Mouse (Mus musculus): ENCODE data around the gene Msrb3. TPM values are rescaled to one million over a fixed set of nuclear protein-coding genes. Genes with fewer than 3 reads are reported as not detected.
A peak's percentile ranks its signal among the peaks of the same experiment; 100 is the strongest.

The Msrb3 gene
- polyA plus RNA-seq (2012; rRNA removed): 5.2 and 6.1 TPM in 2 replicates

DNA sequence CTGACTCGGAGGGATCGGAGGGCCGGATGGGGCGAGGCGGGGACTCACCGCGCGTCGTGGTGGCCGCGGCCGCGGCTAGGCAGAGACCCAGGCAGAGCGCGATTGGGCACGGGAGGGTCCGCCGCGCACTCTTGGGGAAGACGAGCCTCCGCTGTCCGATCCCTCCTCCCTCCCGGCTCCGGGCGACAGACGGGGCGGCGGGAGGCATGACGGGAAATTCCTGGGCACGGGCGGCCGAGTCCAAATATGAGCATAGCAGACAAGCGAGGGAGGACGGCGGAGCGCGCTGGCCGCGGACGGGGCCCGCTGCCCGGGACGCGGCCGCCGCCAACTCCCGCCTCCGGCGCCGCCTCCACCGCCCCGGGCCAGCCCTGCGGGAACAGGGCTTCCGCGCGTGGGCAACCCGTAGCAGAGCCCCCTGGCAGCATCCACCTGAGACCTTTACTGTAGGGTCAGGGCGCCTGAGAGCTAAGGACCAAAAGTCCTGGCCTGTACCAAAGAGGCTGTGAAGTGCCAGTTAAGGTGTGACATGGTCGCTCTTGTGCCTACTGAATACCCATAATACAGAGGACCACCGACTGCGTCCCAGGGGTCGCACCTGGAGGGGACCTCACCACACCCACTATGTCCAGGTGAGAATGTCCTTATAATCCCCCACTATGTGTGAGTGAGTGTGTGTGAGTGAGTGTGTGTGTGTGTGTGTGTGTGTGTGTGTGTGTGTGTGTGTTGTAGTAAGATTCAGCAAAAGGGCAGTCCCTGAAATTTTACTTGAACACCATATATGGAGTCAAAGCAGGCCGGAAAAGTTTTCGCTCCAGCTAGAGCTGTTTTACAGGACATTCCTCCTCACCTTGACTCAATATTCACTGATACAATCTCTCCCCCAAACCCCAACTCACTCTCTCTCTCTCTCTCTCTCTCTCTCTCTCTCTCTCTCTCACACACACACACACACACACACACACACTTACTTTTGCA lies at the start of gene Msrb3:
Gene Msrb3 (minus strand): TSS at position 317 of the 978 bp plus-strand sequence.
- no peak for TF ChIP-seq CTCF (IDR thresholded peaks at IDR 0.05; ENCODE audit: borderline replicate concordance, insufficient read depth, low read depth, low read length)
- TF ChIP-seq POLR2A (IDR thresholded peaks at IDR 0.05; ENCODE audit: borderline replicate concordance, insufficient read depth, low read length): no peak
- DNase-seq: peak; percentile 82 to 84
- H3K4me1 ChIP-seq (ENCODE audit: control insufficient read depth, insufficient read depth, low read length): peaks cover 3% of the 10 kb centered on the region
- peak within 1 kb of the TSS; percentile 63 for H3K4me3 ChIP-seq (replicated peaks; ENCODE audit: insufficient read depth, low read depth, low read length)
- no peak within 1 kb of the TSS for H3K27ac ChIP-seq (ENCODE audit: insufficient read depth, low read length)
- 3% methylated on average over 62 of the region's 64 CpGs for WGBS
- H3K27me3 ChIP-seq (ENCODE audit: control insufficient read depth, insufficient read depth, low read length): no peaks in the 10 kb centered on the region

DNA sequence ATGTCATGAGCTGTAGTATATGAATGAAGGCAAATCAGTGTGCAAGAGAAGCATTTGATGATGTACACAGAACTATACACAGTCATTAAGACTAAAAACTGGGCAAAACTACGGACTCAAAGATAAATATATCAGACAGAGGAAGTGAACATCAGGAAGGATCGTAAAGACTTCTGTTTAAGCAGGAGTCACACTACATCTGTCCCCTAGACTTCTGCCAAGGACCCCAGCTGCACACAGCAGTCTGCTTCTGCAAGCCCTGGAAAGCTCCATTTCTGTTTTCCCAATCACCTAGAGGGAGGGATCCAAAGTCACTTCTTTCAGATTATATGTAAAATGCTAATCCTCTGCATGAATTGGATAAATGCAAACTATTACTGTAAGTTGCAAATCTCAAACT lies 49.6 kb upstream of the Msrb3 start:
- 86% methylated on average over 2 of the region's 2 CpGs for WGBS
- no peak for DNase-seq
- no peaks in the 10 kb centered on the region for H3K27me3 ChIP-seq (ENCODE audit: control insufficient read depth, insufficient read depth, low read length)
- peaks cover 8% of the 10 kb centered on the region for H3K4me1 ChIP-seq (ENCODE audit: control insufficient read depth, insufficient read depth, low read length)
- no peak overlapping the region for H3K27ac ChIP-seq (ENCODE audit: insufficient read depth, low read length)
- TF ChIP-seq CTCF (IDR thresholded peaks at IDR 0.05; ENCODE audit: borderline replicate concordance, insufficient read depth, low read depth, low read length) (no peak), POLR2A (IDR thresholded peaks at IDR 0.05; ENCODE audit: borderline replicate concordance, insufficient read depth, low read length) (no peak)
- H3K4me3 ChIP-seq (replicated peaks; ENCODE audit: insufficient read depth, low read depth, low read length): no peak overlapping the region

DNA sequence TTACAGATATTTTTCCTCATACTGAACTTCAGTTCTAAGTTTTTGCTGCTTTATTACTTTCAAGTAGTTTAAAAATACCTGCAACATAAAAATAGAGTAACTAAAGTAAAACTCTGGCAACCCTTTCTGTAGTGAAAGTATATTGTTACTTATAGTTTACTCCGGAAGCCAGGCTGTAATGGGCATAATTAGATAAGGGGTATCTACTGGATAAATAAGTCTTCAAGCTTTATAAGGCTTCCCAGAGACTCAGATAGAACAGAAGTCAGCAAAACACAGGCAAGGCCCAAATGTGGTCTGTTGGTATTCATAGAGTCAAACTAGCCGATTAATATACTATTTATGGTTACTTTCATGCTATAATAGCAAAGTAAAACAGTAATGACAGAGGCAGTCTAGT lies 48.9 kb upstream of the Msrb3 start:
- Histone ChIP-seq H3K4me3 (replicated peaks; ENCODE audit: insufficient read depth, low read depth, low read length) (no peak overlapping the region), H3K27me3 (ENCODE audit: control insufficient read depth, insufficient read depth, low read length) (no peaks in the 10 kb centered on the region), H3K4me1 (ENCODE audit: control insufficient read depth, insufficient read depth, low read length) (peaks cover 8% of the 10 kb centered on the region), H3K27ac (ENCODE audit: insufficient read depth, low read length) (no peak overlapping the region)
- no peak for TF ChIP-seq POLR2A (IDR thresholded peaks at IDR 0.05; ENCODE audit: borderline replicate concordance, insufficient read depth, low read length)
- TF ChIP-seq CTCF (IDR thresholded peaks at IDR 0.05; ENCODE audit: borderline replicate concordance, insufficient read depth, low read depth, low read length): no peak
- no peak for DNase-seq
- 91% methylated on average over 2 of the region's 2 CpGs for WGBS

DNA sequence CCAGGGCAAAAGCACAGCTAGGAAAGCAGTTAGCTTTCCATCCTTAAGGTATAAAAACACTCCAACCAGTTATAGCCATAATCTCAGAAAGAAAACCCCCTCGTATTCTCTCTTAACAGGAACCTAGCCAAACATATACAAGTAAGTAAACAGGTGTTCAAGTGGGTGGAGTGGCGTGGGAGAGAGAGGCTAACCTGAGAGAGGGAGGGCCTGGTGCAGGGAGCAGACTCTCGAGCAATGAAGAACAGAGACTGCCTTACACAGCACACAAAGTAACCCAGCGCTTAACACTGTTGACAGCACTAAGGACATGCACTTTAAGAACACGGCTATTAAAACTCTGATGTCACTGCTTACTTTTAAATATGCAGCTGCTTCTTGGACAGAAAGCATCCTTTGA lies 47.9 kb upstream of the Msrb3 start:
- no peak for TF ChIP-seq CTCF (IDR thresholded peaks at IDR 0.05; ENCODE audit: borderline replicate concordance, insufficient read depth, low read depth, low read length)
- TF ChIP-seq POLR2A (IDR thresholded peaks at IDR 0.05; ENCODE audit: borderline replicate concordance, insufficient read depth, low read length): no peak
- Histone ChIP-seq H3K4me1 (ENCODE audit: control insufficient read depth, insufficient read depth, low read length) (peaks cover 8% of the 10 kb centered on the region), H3K27me3 (ENCODE audit: control insufficient read depth, insufficient read depth, low read length) (no peaks in the 10 kb centered on the region), H3K27ac (ENCODE audit: insufficient read depth, low read length) (no peak overlapping the region), H3K4me3 (replicated peaks; ENCODE audit: insufficient read depth, low read depth, low read length) (no peak overlapping the region)
- WGBS: 77% methylated on average over 5 of the region's 5 CpGs
- DNase-seq: no peak

DNA sequence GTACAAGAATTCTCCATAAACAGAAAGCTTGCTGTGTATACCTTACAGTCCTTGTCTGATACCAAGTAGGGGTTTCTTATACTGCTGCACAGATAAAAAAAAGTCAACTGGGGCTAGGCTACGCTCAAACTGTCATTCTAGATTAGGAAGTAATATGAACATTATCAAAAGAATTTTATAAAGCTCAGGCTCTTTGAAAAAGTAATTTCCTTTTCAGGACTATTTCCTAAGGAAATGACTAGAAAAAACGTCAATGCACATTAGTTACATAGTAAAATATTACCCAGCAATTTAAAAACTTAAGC lies 40.0 kb upstream of the Msrb3 start:
- 94% methylated on average over 2 of the region's 2 CpGs for WGBS
- Histone ChIP-seq H3K4me3 (replicated peaks; ENCODE audit: insufficient read depth, low read depth, low read length) (no peak overlapping the region), H3K4me1 (ENCODE audit: control insufficient read depth, insufficient read depth, low read length) (no peaks in the 10 kb centered on the region; the same call in 1 of the 2 replicates), H3K27ac (ENCODE audit: insufficient read depth, low read length) (no peak overlapping the region), H3K27me3 (ENCODE audit: control insufficient read depth, insufficient read depth, low read length) (no peaks in the 10 kb centered on the region)
- no peak for TF ChIP-seq POLR2A (IDR thresholded peaks at IDR 0.05; ENCODE audit: borderline replicate concordance, insufficient read depth, low read length)
- TF ChIP-seq CTCF (IDR thresholded peaks at IDR 0.05; ENCODE audit: borderline replicate concordance, insufficient read depth, low read depth, low read length): no peak
- no peak for DNase-seq

DNA sequence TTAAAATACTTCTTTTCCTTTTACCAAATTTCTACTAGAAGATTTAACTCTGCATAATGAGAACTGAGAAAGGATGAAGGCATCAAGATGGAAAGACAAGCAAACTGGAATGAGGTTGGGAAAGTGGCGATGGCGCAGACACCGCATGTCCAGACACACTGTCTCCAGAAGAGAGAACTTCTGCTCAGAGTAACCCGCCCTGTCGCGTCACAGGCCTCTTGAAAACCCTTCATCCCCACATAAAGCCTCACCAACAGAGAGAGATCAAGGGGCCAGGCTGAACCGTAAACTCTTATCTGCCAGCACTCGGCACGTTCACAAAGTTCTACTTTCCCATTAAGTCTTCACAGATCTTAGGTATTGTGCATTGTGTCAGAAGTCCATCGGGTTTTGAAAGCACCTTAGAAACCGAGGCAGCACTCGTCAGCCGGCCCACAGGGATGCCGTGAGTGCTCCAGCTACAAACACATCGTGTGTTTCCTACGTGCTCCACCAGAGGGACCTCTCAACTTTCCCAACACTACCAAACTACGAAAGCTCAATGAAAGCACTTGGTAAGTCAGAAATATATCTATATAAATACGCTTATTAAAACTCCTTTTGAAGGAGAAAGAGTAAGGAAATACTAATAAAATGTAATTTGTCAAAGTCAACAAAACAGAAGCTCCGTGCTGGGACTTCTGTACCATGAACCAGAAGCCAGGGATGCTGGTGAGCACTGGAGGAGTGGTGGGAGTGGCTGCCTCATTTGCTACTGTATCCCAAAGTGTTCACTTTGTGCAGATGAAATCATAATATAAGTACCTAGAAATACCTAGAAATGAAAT lies 39.4 kb upstream of the Msrb3 start:
- Histone ChIP-seq H3K4me3 (replicated peaks; ENCODE audit: insufficient read depth, low read depth, low read length) (no peak overlapping the region), H3K27ac (ENCODE audit: insufficient read depth, low read length) (no peak overlapping the region), H3K27me3 (ENCODE audit: control insufficient read depth, insufficient read depth, low read length) (no peaks in the 10 kb centered on the region), H3K4me1 (ENCODE audit: control insufficient read depth, insufficient read depth, low read length) (no peaks in the 10 kb centered on the region; the same call in 1 of the 2 replicates)
- TF ChIP-seq POLR2A (IDR thresholded peaks at IDR 0.05; ENCODE audit: borderline replicate concordance, insufficient read depth, low read length) (no peak), CTCF (IDR thresholded peaks at IDR 0.05; ENCODE audit: borderline replicate concordance, insufficient read depth, low read depth, low read length) (peak; percentile 69)
- 50% methylated on average over 19 of the region's 19 CpGs for WGBS
- peak; percentile 43 to 63 for DNase-seq

DNA sequence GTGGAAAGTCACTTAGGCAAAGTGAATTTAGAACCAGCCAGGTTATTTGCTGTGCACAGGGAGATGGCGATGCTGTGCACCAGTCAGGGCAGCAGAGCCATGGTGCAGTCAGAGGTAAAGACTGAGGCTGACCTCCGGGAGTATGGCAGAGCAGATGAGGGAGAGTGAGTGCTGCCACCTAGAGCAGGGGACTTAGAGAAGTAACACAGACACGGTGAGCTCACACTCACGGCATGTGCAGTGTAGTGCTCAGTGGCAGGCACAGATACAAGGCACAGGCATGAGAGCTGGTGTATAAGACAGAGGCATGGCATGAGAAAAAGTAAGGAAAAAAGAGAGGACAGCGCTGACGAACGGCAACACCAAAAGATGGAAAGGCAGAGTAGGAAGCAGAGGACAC lies 30.6 kb upstream of the Msrb3 start:
- Histone ChIP-seq H3K4me3 (replicated peaks; ENCODE audit: insufficient read depth, low read depth, low read length) (no peak overlapping the region), H3K4me1 (ENCODE audit: control insufficient read depth, insufficient read depth, low read length) (no peaks in the 10 kb centered on the region), H3K27me3 (ENCODE audit: control insufficient read depth, insufficient read depth, low read length) (no peaks in the 10 kb centered on the region), H3K27ac (ENCODE audit: insufficient read depth, low read length) (no peak overlapping the region)
- 72% methylated on average over 7 of the region's 7 CpGs for WGBS
- TF ChIP-seq CTCF (IDR thresholded peaks at IDR 0.05; ENCODE audit: borderline replicate concordance, insufficient read depth, low read depth, low read length) (no peak), POLR2A (IDR thresholded peaks at IDR 0.05; ENCODE audit: borderline replicate concordance, insufficient read depth, low read length) (no peak)
- DNase-seq: no peak
